Mouse (Mus musculus) intestine, embryonic 15.5 days (tissue): ENCODE results near the gene Hoxd8. TPM values are rescaled to one million over a fixed set of nuclear protein-coding genes. Genes with fewer than 3 reads are reported as not detected.

ENCODE experiments used
- ATAC-seq: fragments of 200-750 bp; cut with Nextera tagmentation; 2 replicates; pipeline ENCODE4 v1.8.0; 2017; ENCODE audit warnings: moderate TSS enrichment, moderate library complexity
- H3K27ac ChIP-seq: fragments of 300-500 bp; sonication (generic); 2 replicates; pipeline ENCODE4 v1.5.1; 2015; ENCODE audit warnings: mild to moderate bottlenecking, inconsistent platforms
- H3K27me3 ChIP-seq: fragments of 300-500 bp; sonication (generic); replicated peaks from 2 replicates; pipeline ENCODE4 v1.6.1; 2015; ENCODE audit warnings: inconsistent platforms
- H3K36me3 ChIP-seq: fragments of 300-500 bp; sonication (generic); 2 replicates; pipeline ENCODE4 v1.6.1; 2015; ENCODE audit warnings: inconsistent platforms
- H3K4me1 ChIP-seq: fragments of 300-500 bp; sonication (generic); replicated peaks from 2 replicates; pipeline ENCODE4 v1.6.1; 2015; ENCODE audit warnings: inconsistent platforms
- H3K4me2 ChIP-seq: fragments of 300-500 bp; sonication (generic); replicated peaks from 2 replicates; pipeline ENCODE4 v1.6.1; 2015; ENCODE audit warnings: mild to moderate bottlenecking, inconsistent platforms
- H3K4me3 ChIP-seq: fragments of 300-500 bp; sonication (generic); replicated peaks from 2 replicates; pipeline ENCODE4 v1.5.1; 2015; ENCODE audit warnings: inconsistent platforms
- H3K9ac ChIP-seq: fragments of 300-500 bp; sonication (generic); 2 replicates; pipeline ENCODE4 v1.6.1; 2015; ENCODE audit warnings: inconsistent platforms
- H3K9me3 ChIP-seq: fragments of 300-500 bp; sonication (generic); 2 replicates; pipeline ENCODE4 v1.6.1; 2016; ENCODE audit warnings: inconsistent platforms
- WGBS: fragments of 180-500 bp; shearing (Covaris S2); methylation state at CpG from one replicate; pipeline ENCODE4 v1.1.7; 2015; 5-methylcytosine and 5-hydroxymethylcytosine counted together
- polyA plus RNA-seq: library from polyadenylated mRNA; unstranded; fragments of >200 nt; fragmentation: Nextera tagmentation; extraction: Ambion mirVana; gene quantifications from 2 replicates; pipeline ENCODE4 v1.2.1, GENCODE M21; 2015

Hoxd8 gene
- polyA plus RNA-seq, 1 experiment from 2014 or later: 5.1 TPM

DNA sequence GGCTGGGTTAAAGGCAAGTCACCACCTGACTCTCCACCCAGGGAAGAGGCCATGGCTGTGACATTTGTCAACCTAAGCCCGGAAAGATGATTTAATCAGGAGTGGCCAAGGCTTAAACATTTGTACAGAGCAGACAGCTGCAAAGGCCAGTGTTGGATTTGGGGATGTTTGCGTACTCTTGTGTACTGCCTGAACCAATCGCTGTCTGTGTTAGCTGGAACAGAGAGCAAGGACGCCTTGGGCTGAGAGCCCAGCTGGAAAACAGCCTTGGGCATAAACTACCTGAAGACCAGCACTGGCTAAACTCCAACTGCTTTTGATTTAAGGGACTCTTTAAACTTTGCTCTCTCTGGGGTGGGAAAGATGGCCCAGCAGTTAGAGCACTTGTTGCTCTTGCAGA is 4.3 kb downstream of the Hoxd8 start:
- Histone ChIP-seq H3K9ac (no peak overlapping the region), H3K4me3 (no peak overlapping the region), H3K9me3 (no peaks in the 10 kb centered on the region), H3K27me3 (peaks cover 69% of the 10 kb centered on the region), H3K4me2 (no peak overlapping the region), H3K36me3 (no peaks in the 10 kb centered on the region), H3K27ac (no peak overlapping the region), H3K4me1 (peaks cover 9% of the 10 kb centered on the region)
- 32% methylated on average over 4 of the region's 4 CpGs for WGBS
- no peak for ATAC-seq

DNA sequence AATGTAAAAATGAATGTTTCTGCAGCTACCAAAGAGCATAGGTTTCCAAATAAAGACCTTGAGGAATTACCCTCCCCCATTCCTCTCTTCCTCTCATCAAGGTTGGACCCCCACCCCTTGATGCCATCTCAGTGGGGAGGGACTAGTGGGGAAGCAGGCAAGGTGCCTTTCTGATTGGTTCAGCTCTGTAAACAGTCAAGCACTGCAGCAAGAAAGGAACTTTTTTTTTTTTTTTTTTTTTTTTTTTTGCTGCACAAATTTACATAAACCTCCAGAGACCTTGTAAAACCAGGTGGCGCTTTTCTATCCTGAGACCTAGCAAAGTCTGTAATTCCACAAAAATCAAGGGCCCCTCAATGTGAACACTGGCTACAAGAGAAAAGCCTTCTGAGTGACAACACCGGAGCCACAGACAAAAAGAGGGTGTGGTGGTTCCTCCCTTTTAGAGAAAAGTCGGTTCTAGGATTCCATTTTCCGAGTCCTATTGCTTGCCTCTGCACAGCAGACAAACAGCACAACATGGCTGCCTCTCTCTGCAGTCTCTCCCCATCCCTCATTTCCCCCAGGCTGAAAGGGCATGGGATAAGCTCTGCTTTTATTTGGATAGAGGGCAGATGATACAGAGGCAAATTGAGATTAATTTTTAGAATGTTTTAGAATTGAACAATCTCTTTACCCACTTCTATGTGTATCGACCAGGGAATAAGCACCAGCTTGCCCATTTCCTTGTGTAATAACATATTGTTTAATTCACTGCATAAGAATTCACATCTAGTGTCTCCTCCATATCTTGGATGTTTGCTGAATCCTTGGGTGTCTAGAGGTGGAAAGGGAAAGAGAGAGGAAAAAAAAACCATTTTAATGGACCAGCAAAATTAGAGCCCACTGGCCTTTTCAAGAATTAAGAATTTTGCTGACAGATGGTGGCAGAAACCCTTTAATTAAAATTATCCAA is 5.3 kb downstream of the Hoxd8 start:
- Histone ChIP-seq H3K4me1 (peaks cover 4% of the 10 kb centered on the region; the same call in 1 of the 2 replicates), H3K27me3 (peaks cover 60% of the 10 kb centered on the region), H3K27ac (no peak overlapping the region), H3K4me3 (no peak overlapping the region), H3K9me3 (no peaks in the 10 kb centered on the region), H3K36me3 (no peaks in the 10 kb centered on the region), H3K9ac (no peak overlapping the region), H3K4me2 (no peak overlapping the region)
- 29% methylated on average over 5 of the region's 5 CpGs for WGBS
- no peak for ATAC-seq

DNA sequence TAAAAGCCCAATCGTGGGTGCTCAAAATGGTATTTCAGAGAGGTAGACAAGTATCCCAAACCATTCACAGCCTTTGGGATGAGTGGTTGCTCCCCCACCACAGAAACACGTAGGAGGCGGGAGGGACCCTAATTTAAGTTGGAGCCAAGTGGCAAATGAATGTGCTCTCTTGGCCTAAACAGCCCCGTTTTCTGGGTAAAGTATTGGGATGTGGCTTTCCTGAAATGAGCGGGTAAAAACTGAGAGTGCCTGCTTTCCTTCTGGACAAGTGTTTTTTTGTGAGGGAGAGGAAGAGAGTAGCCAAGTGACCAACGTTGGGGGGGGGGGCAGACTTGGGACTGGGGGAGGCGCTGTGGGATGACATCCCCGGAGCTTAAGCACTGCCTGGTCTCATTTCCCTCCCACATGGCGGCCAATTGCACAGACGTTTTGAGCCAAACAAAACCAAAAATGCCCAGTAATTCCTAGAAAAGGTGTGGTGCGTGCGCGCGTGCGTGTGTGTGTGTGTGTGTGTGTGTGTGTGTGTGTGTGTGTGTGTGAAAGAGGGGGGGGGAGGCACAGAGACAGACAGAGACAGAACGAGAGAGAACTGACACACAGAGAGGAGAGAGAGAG is 6.6 kb downstream of the Hoxd8 start:
- Histone ChIP-seq H3K4me2 (peak overlapping the region; percentile 73), H3K9me3 (no peaks in the 10 kb centered on the region), H3K4me1 (no peaks in the 10 kb centered on the region; the same call in 1 of the 2 replicates), H3K27ac (0 out of 2 replicates have a peak overlapping the region, but pooled peaks have one; percentile 9), H3K36me3 (no peaks in the 10 kb centered on the region), H3K9ac (no peak overlapping the region), H3K4me3 (peak overlapping the region; percentile 48), H3K27me3 (peaks cover 53% of the 10 kb centered on the region)
- ATAC-seq: no peak
- 4% methylated on average over 16 of the region's 16 CpGs for WGBS

DNA sequence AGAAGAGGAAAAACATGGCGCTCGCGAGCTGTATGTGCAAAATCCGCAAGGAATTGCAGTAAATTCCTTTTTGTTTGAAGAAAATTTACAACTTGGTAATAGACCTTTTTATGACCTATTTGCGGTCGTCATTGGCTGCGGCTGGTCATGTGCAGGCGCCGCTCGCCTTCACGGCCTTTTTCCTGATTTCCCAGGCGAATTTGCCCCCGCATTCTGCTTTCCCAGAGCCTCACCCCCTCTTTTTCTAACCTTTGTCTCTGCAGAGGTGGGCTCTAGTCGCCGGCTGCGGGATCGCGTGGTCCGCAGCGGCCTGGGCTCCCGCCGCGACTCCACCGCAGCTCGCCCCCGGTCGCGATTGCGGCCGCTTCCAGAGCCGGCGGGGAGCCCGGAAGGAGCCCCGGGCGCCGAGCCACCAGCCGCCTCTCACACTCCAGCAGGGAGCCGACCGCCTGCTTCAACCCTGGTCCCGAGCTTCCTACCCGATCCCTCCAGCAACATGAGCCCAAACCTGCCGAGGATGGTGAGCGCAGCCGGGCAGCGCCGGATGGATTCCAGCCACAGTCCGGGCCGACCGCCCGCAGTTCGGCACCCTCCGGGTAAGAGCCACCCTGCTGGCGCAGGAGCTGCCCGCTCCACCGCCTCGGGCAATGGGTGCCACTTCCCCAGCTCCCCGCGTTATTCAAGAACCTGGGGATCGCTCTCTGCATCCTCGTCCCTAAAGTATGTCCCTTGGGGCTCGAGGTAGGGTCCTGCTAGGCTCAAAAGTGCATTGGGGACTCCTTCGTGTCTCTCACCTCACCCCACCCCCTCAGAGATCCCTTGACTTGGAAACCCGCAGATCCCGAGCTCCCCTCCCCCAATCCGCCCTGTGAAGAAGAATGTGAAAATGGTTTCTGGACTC is 7.6 kb downstream of the Hoxd8 start, which contains the start of the genes Hoxd3 and Hoxd4:
Hoxd3 (plus strand) TSS at position 207 of the 901 bp plus-strand sequence.
Hoxd4 (plus strand) TSS at position 209 of the 901 bp plus-strand sequence.
- H3K9ac ChIP-seq: peak within 1 kb of the TSS; percentile 66

DNA sequence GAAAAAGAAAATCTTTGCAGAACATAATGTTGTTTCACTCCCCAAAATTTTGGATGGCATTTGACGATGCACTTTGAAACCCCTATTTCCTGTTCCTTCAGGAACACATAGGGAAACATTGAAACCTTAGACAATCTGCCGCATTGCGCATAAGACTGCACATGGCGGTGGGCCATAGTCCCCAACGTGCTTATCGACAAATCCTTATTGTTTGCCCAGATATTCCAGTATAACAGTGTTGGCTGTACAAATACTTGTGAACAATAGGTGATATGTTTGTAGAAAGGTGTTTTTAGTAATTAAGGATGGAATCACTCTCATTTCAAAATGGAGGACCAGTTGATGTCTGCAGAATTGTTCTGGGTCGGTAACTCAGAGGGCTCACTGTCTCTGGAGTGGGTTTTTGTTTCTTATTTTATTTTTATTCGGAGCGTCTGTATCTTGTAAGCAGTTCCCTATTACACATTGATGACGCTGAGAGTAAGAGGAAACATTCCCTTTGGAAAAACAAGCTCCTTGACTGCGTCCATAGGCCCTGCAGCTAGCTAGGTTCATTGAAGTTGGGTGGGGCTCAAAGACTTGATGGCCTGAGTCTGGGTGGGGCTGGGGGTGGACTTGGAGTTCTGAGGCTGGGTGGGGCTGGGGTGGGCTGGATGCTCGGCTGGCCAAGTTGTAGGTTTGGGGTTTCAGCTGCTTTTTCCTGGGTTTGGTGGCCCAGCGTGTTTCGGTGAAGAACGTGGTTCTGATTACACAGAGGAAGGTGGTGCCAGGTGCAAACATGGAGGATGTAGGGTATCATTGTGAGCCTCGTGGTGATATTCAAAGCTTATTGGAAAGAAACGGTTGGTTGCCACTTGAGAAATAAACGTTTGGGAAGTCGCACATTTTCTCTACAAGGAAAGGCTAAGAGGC is 9.1 kb downstream of the Hoxd8 start:
- peak overlapping the region; percentile 73 for H3K4me2 ChIP-seq
- 16% methylated on average over 19 of the region's 19 CpGs for WGBS
- peak overlapping the region; percentile 11; the same call in 1 of the 2 replicates for H3K4me3 ChIP-seq
- ATAC-seq: no peak
- H3K27ac ChIP-seq: no peak overlapping the region
- H3K9me3 ChIP-seq: no peaks in the 10 kb centered on the region
- H3K27me3 ChIP-seq: peaks cover 44% of the 10 kb centered on the region
- no peaks in the 10 kb centered on the region for H3K36me3 ChIP-seq
- H3K4me1 ChIP-seq: no peaks in the 10 kb centered on the region; the same call in 1 of the 2 replicates
- no peak overlapping the region for H3K9ac ChIP-seq

More for the DNA sequence above, 7.6 kb downstream of the Hoxd8 start, which contains the start of the genes Hoxd3 and Hoxd4:
- Histone ChIP-seq H3K36me3 (no peaks in the 10 kb centered on the region), H3K4me1 (no peaks in the 10 kb centered on the region; the same call in 1 of the 2 replicates), H3K9me3 (no peaks in the 10 kb centered on the region), H3K4me3 (peak within 1 kb of the TSS; percentile 48), H3K4me2 (peak within 1 kb of the TSS; percentile 73), H3K27ac (peak within 1 kb of the TSS; percentile 74), H3K27me3 (peaks cover 52% of the 10 kb centered on the region)
- WGBS: under 1% methylated on average over 65 of the region's 65 CpGs
- ATAC-seq: peak; percentile 53

DNA sequence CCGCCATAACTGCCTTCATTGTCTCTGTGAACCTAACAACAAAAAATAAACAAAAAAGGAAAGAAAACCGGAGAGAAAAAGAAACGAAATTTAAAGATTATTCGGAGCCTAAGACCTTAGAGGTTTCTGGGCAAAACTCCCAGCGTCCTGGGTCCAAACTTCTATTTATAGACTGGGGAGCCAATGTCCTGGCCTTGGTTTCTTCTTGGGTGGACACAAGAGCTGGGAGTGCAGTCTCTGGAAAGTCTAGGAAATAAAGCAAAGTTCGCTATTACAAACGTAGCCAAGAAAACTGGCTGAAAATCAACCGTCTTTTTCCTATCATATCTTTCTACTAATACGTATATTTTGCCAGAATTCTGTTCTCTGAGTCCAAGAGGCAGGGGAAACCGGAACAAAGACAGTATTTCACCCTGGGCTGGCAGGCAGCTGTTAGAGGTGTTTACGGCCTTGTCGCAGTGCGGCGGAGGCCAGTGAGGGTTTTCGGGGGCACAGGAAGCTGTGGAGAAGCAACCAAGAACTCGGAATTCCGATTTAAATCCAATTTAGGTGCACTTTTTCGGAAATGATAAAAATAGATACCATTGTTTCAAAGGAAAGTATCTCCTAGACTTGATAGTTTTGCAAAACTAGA is 9.9 kb downstream of the Hoxd8 start:
- Histone ChIP-seq H3K4me1 (no peaks in the 10 kb centered on the region; the same call in 1 of the 2 replicates), H3K4me2 (peak overlapping the region; percentile 73), H3K27ac (0 out of 2 replicates have a peak overlapping the region, but pooled peaks have one; percentile 9), H3K4me3 (no peak overlapping the region), H3K9me3 (no peaks in the 10 kb centered on the region), H3K36me3 (no peaks in the 10 kb centered on the region), H3K9ac (no peak overlapping the region), H3K27me3 (peaks cover 39% of the 10 kb centered on the region)
- WGBS: 22% methylated on average over 18 of the region's 18 CpGs
- no peak for ATAC-seq

DNA sequence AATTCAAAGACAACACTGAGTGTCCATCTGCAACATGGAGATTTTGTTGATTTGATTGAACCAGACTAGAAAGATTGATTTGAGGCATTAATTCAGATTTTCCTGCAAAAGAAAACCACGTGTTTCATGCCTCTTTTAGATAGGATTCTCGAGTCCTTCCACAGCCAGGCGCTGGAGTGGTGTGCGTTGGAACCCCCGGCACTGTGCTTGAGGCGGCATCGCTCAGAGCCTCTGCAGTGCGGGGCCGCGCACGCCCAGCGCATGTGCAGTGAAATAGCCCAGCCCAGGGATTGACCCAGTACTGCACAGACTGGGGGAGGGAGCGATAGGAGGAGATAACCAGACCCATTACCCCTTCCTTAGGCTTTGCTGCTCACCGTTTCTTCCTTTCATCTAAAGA is 10.5 kb downstream of the Hoxd8 start:
- Histone ChIP-seq H3K9ac (no peak overlapping the region), H3K9me3 (no peaks in the 10 kb centered on the region), H3K4me1 (no peaks in the 10 kb centered on the region; the same call in 1 of the 2 replicates), H3K27ac (no peak overlapping the region; the same call in 1 of the 2 replicates), H3K4me3 (peak overlapping the region; percentile 14; the same call in 1 of the 2 replicates), H3K27me3 (peaks cover 38% of the 10 kb centered on the region), H3K36me3 (no peaks in the 10 kb centered on the region), H3K4me2 (peak overlapping the region; percentile 73)
- 4% methylated on average over 14 of the region's 14 CpGs for WGBS
- peak; percentile 52 for ATAC-seq

DNA sequence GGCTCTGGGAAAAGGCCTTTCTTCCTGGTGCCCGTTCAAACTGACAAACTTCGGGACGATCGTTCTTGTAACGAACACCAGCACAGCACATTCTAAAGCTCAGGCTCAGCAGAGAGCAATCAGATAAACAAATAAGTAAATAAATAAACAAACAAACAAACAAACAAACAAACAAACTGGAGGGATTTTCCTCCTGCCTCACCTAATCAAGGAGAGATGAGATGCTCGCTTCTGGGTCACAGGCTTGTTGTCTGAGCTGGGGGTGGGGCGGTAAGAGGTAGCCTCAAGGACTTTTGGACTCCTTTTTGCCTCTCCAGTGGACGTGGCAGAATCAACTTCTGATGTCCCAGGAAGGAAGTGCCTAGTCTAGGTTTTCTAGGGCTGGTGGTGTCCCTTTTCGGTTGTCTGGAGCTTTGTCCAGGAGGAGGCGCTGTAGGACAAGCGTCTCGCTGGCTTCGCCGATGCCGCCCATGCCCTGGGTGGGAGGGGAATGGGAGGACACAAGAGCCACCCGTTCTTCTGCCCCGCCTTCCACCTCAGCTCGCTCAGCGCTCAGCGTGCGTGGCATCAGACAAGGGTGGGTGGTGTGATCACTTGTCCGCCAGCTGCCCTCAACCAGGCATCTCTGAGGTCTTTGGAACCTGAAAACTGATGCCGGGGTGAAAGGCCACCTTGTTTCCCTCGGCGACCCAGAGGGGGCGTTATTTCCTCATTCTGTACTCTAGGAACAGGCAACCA is 11.3 kb downstream of the Hoxd8 start:
- Histone ChIP-seq H3K4me1 (no peaks in the 10 kb centered on the region; the same call in 1 of the 2 replicates), H3K9me3 (no peaks in the 10 kb centered on the region), H3K4me3 (peak overlapping the region; percentile 25), H3K4me2 (peak overlapping the region; percentile 73), H3K27ac (no peak overlapping the region), H3K9ac (no peak overlapping the region), H3K27me3 (peaks cover 33% of the 10 kb centered on the region), H3K36me3 (no peaks in the 10 kb centered on the region)
- peak; percentile 75 for ATAC-seq
- 4% methylated on average over 26 of the region's 26 CpGs for WGBS

DNA sequence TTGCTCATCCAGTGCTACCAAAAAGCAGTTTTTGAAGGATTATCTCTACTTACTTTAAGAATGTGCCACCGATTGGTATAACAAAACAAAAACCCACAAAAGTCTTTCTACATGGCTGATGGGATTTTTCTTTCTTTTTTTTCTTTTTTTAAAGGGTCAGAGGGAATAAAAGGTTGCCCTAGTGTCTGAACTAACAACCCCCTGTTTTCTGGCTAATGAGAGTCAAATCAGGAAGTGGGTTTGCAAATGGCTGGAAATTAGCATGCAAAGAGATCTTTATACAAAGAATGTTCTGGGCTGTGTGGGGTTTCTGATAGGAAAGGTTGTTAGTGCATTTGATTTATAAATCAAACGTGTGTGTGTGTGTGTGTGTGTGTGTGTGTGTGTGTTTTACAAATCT is 16.0 kb downstream of the Hoxd8 start:
- Histone ChIP-seq H3K27ac (no peak overlapping the region), H3K36me3 (no peaks in the 10 kb centered on the region), H3K27me3 (peaks cover 45% of the 10 kb centered on the region), H3K9me3 (no peaks in the 10 kb centered on the region), H3K4me1 (peaks cover 16% of the 10 kb centered on the region), H3K4me2 (no peak overlapping the region), H3K9ac (no peak overlapping the region), H3K4me3 (no peak overlapping the region)
- no peak for ATAC-seq
- WGBS: 39% methylated on average over 2 of the region's 2 CpGs

DNA sequence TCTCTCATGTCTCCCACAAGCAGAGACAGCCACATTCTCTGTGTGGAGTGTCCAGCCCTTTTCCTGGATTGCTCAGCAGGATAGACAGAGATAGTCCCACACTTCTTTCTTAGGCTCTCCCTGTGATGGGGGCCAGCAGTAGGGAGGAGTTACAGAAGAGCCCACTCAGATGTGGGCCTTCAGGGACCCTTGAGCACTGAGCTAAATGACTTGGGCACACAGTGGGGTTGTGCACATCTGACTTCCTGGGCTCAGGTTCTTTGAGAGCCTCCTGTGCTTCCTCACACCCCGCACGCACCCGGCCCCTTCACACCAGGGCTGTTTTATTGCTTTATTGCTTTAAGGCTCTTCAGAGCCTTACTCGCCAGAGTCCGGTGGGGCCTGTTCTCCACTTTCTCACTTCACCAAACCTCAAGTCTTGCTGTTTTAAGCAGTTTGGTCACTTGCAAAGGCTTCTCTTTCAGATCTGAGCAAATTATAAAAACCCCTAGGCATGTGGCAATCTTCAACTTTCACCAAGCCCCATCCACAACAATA is 16.6 kb downstream of the Hoxd8 start:
- no peak overlapping the region for H3K4me3 ChIP-seq
- H3K4me2 ChIP-seq: peak overlapping the region; percentile 10; the same call in 1 of the 2 replicates
- no peaks in the 10 kb centered on the region for H3K36me3 ChIP-seq
- no peaks in the 10 kb centered on the region for H3K9me3 ChIP-seq
- H3K4me1 ChIP-seq: peaks cover 16% of the 10 kb centered on the region
- no peak overlapping the region for H3K9ac ChIP-seq
- peaks cover 50% of the 10 kb centered on the region for H3K27me3 ChIP-seq
- ATAC-seq: peak; percentile 74
- H3K27ac ChIP-seq: no peak overlapping the region
- 27% methylated on average over 5 of the region's 5 CpGs for WGBS
